In the genomic region with DNA sequence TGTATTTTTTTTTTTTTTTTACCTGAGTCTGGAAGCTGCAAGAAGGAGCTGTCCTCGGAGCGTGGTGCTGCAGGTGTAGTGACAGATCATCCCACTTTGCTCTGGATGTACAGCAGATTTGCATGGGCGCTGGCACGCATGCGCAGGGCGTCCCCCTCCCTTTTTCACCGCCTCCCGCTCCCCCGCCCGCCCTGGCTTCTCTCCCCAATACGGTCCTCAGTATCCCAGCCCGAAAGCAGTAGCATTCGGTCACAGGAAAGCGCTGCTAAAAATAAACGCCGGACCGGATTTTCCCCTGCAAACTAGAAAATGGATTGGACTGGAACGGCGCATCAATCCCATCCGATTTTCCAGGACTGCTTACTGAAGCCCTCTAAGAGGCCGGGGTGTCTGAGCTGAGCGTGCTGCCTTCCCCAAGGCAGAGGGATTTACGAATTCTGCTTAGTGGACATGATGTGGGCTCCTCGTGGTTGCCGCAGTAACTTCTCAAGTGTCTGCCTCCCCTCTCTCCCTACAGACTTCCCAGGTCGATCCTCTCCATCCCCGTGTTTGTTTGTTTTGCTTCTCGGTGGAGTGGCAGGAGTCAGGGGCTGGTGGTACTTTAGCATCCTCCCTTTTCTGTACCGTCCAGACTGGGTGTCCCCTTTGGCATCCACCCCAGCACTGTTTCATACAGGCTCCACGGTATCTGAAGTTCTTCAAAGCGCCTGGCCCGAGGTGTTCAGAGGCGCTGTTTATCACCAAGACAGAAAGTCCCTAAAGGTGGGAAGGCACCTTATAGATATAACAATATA, we compare ENCODE assay signal across 8 mouse cellular contexts. TPM values are rescaled to one million over a fixed set of nuclear protein-coding genes. Genes with fewer than 3 reads are reported as not detected.
DNase-seq lines count a peak whose midpoint lies in the region; ATAC-seq and TF ChIP-seq lines count a peak whose summit lies in the region.
"Had no signal": no experiment of that assay in that cellular context is flagged by ENCODE, and none has a peak within 500 bp of the region (broad histone marks: within the 10 kb centered on the region; RNA-seq: fewer than 3 reads in every experiment).

No protein-coding gene starts in this region.

- no peak overlapping the region for H3K27ac ChIP-seq in embryonic facial prominence, embryonic 14.5 days (replicated peaks; ENCODE audit: low read depth, low read length)
- no peak overlapping the region for H3K27ac ChIP-seq in heart, embryonic 13.5 days (replicated peaks)
- no peak overlapping the region for H3K27ac ChIP-seq in kidney, embryonic 16.5 days (ENCODE audit: low read length)
- no peak overlapping the region for H3K27ac ChIP-seq in limb, embryonic 13.5 days
- H3K27ac ChIP-seq in olfactory bulb, adult 2 months (ENCODE audit: insufficient read depth, low read depth, low read length): peak overlapping the region; percentile 46

- no peaks in the 10 kb centered on the region for H3K36me3 ChIP-seq in embryonic facial prominence, embryonic 14.5 days (ENCODE audit: control insufficient read depth, insufficient read depth, low read length)
- no peaks in the 10 kb centered on the region for H3K36me3 ChIP-seq in heart, embryonic 13.5 days
- H3K36me3 ChIP-seq in kidney, embryonic 16.5 days (ENCODE audit: insufficient read depth, low read length): no peaks in the 10 kb centered on the region
- H3K36me3 ChIP-seq in limb, embryonic 13.5 days: no peaks in the 10 kb centered on the region

- under 1% methylated on average over 33 of the region's 33 CpGs for WGBS in embryonic facial prominence, embryonic 14.5 days
- WGBS in heart, embryonic 13.5 days: under 1% methylated on average over 33 of the region's 33 CpGs
- WGBS in kidney, embryonic 16.5 days: under 1% methylated on average over 33 of the region's 33 CpGs
- whole genome bisulfite sequencing in limb, embryonic 13.5 days: under 1% methylated on average over 33 of the region's 33 CpGs
- 3% methylated on average over 33 of the region's 33 CpGs for WGBS in olfactory bulb, adult 2 months

- TF ChIP-seq POLR2A in olfactory bulb, adult 2 months (IDR thresholded peaks at IDR 0.05; ENCODE audit: insufficient read depth, low read depth, low read length): 0 out of 2 replicates have a peak, but pooled peaks have one; percentile 21

- H3K27me3 ChIP-seq in embryonic facial prominence, embryonic 14.5 days (replicated peaks; ENCODE audit: control insufficient read depth, insufficient read depth, low read length): 0 out of 2 replicates have a peak, but pooled peaks cover 3% of the 10 kb centered on the region
- no peaks in the 10 kb centered on the region; the same call in 1 of the 2 replicates for H3K27me3 ChIP-seq in heart, embryonic 13.5 days (replicated peaks)
- H3K27me3 ChIP-seq in kidney, embryonic 16.5 days (ENCODE audit: insufficient read depth, low read length): peaks cover 9% of the 10 kb centered on the region
- peaks cover 8% of the 10 kb centered on the region; the same call in 1 of the 2 replicates for H3K27me3 ChIP-seq in limb, embryonic 13.5 days

- peak overlapping the region; percentile 65 for H3K4me2 ChIP-seq in embryonic facial prominence, embryonic 14.5 days (ENCODE audit: low read depth, low read length)
- peak overlapping the region; percentile 83 for H3K4me2 ChIP-seq in heart, embryonic 13.5 days
- peak overlapping the region; percentile 65 for H3K4me2 ChIP-seq in kidney, embryonic 16.5 days (replicated peaks; ENCODE audit: low read depth, low read length)
- peak overlapping the region; percentile 70 for H3K4me2 ChIP-seq in limb, embryonic 13.5 days (replicated peaks)

- peaks cover 6% of the 10 kb centered on the region for H3K4me1 ChIP-seq in embryonic facial prominence, embryonic 14.5 days (ENCODE audit: control insufficient read depth, insufficient read depth, low read length)
- H3K4me1 ChIP-seq in heart, embryonic 13.5 days: peaks cover 12% of the 10 kb centered on the region
- H3K4me1 ChIP-seq in kidney, embryonic 16.5 days (ENCODE audit: insufficient read depth, low read length): peaks cover 5% of the 10 kb centered on the region; the same call in 1 of the 2 replicates
- peaks cover 6% of the 10 kb centered on the region for H3K4me1 ChIP-seq in limb, embryonic 13.5 days
- H3K4me1 ChIP-seq in olfactory bulb, adult 2 months (ENCODE audit: control insufficient read depth, insufficient read depth, low read length): peaks cover 3% of the 10 kb centered on the region; the same call in 1 of the 2 replicates

- ATAC-seq in cerebellum, adult (ENCODE audit: insufficient number of reproducible peaks, low FRiP score, low TSS enrichment): peak; percentile 88
- peak; percentile 97 for ATAC-seq in embryonic facial prominence, embryonic 14.5 days (ENCODE audit: low read depth)
- ATAC-seq in heart, embryonic 13.5 days (ENCODE audit: extremely low read depth, insufficient number of reproducible peaks, low FRiP score, low TSS enrichment): peak; percentile 58
- ATAC-seq in kidney, embryonic 16.5 days (ENCODE audit: low FRiP score, low TSS enrichment): peak; percentile 96
- ATAC-seq in limb, embryonic 13.5 days (ENCODE audit: low FRiP score, low read depth): peak; percentile 97

- peak overlapping the region; percentile 38 for H3K4me3 ChIP-seq in embryonic facial prominence, embryonic 14.5 days (ENCODE audit: low read depth, low read length)
- peak overlapping the region; percentile 50 for H3K4me3 ChIP-seq in heart, embryonic 13.5 days
- H3K4me3 ChIP-seq in kidney, embryonic 16.5 days (ENCODE audit: low read length): peak overlapping the region; percentile 41
- H3K4me3 ChIP-seq in limb, embryonic 13.5 days: peak overlapping the region; percentile 41
- peak overlapping the region; percentile 80 for H3K4me3 ChIP-seq in olfactory bulb, adult 2 months (ENCODE audit: insufficient read depth, low read depth, low read length)
- H3K4me3 ChIP-seq: erythroblast, embryonic 14.5 days had no signal

- peak overlapping the region; percentile 54 for H3K9ac ChIP-seq in embryonic facial prominence, embryonic 14.5 days (ENCODE audit: low read depth, low read length)
- H3K9ac ChIP-seq in heart, embryonic 13.5 days: peak overlapping the region; percentile 65
- H3K9ac ChIP-seq in kidney, embryonic 16.5 days (replicated peaks; ENCODE audit: low read length): 0 out of 2 replicates have a peak overlapping the region, but pooled peaks have one; percentile 2
- peak overlapping the region; percentile 43; the same call in 1 of the 2 replicates for H3K9ac ChIP-seq in limb, embryonic 13.5 days

- H3K9me3 ChIP-seq in embryonic facial prominence, embryonic 14.5 days (ENCODE audit: control insufficient read depth, low read length): no peaks in the 10 kb centered on the region
- no peaks in the 10 kb centered on the region for H3K9me3 ChIP-seq in heart, embryonic 13.5 days
- H3K9me3 ChIP-seq in kidney, embryonic 16.5 days (ENCODE audit: low read length): no peaks in the 10 kb centered on the region
- H3K9me3 ChIP-seq in limb, embryonic 13.5 days: no peaks in the 10 kb centered on the region

- no peak for TF ChIP-seq CTCF in olfactory bulb, adult 2 months (IDR thresholded peaks at IDR 0.05; ENCODE audit: insufficient read depth, low read depth, low read length)

- DNase-seq in embryonic facial prominence, embryonic 14.5 days (ENCODE audit: low spot score): peak; percentile 94
- peak; percentile 66 to 69 for DNase-seq in urinary bladder, postnatal 4 days (ENCODE audit: low spot score in 2 of 2)

RNA-seq across cellular contexts. Expression of a gene that starts 0.5 kb away (rescaled TPM):
- polyA plus RNA-seq in embryonic facial prominence, embryonic 14.5 days (2014; fragmentation: Nextera tagmentation; extraction: Ambion mirVana): 7.9 and 8.0 TPM in 2 replicates
- 13.1 and 15.8 TPM in 2 replicates for polyA plus RNA-seq in heart, embryonic 13.5 days (2015; fragmentation: Nextera tagmentation; extraction: Ambion mirVana)
- 2.2 and 2.9 TPM in 2 replicates for polyA plus RNA-seq in kidney, embryonic 16.5 days (2015; fragmentation: Nextera tagmentation; extraction: Ambion mirVana)
- polyA plus RNA-seq in limb, embryonic 13.5 days (2015; fragmentation: Nextera tagmentation; extraction: Ambion mirVana): 12.0 and 13.3 TPM in 2 replicates
- polyA plus RNA-seq in olfactory bulb, adult 2 months (2012; ENCODE audit: insufficient read depth, insufficient read length, low replicate concordance, missing spikeins): 73.5 TPM in 1 of 2 replicates, not detected in the other
- polyA plus RNA-seq: erythroblast, embryonic 14.5 days had no signal

Comparison
In these comparisons a context has a peak if more than half of its experiments do, and no peak if none do; other contexts are left out.
1. H3K9ac ChIP-seq: peak in every context shown above with its lines; median percentile 65 in heart, embryonic 13.5 days; 54 in embryonic facial prominence, embryonic 14.5 days; 43 in limb, embryonic 13.5 days; 2 in kidney, embryonic 16.5 days.